Mouse (Mus musculus) right cerebral cortex, postnatal 36 days (tissue): Measurements from ENCODE around the gene Gpat3.

Source experiments
- DNase-seq, 2 experiments: peaks; one replicate each; pipeline ENCODE4 v3.0.0; 2022; ENCODE audit warnings: low spot score in 2 of 2, mixed read lengths in 1 of 2

The Gpat3 gene

GRCm38 (mm10) chr5:100845485-100845847 is at the start of gene Gpat3:
Gpat3 (plus strand) TSS chr5:100845713.
- DNase-seq: peak; percentile 5 to 7

GRCm38 (mm10) chr5:100798165-100798860 is 47.2 kb upstream of the Gpat3 start, which contains the start of the genes Helq and Mrps18c:
Helq (minus strand) TSS chr5:100798598.
Mrps18c (plus strand) TSS chr5:100798627.
- DNase-seq: peak; percentile 88 to 90

GRCm38 (mm10) chr5:100818341-100818740 is 27.2 kb upstream of the Gpat3 start:
- no peak for DNase-seq

GRCm38 (mm10) chr5:100819568-100820480 is 25.7 kb upstream of the Gpat3 start:
- DNase-seq: no peak

- peak; percentile 79 to 81 for DNase-seq
Observed at GRCm38 (mm10) chr5:100820483-100821184, 24.9 kb upstream of the Gpat3 start, which contains the start of gene Abraxas1. Abraxas1 (minus strand) TSS chr5:100820965.

- DNase-seq: no peak
Observed at GRCm38 (mm10) chr5:100821375-100821774, 24.1 kb upstream of the Gpat3 start.

- no peak for DNase-seq
Observed at GRCm38 (mm10) chr5:100822826-100823225, 22.7 kb upstream of the Gpat3 start.

- no peak for DNase-seq
Observed at GRCm38 (mm10) chr5:100825975-100826374, 19.5 kb upstream of the Gpat3 start.

GRCm38 (mm10) chr5:100826531-100826930 is 19.0 kb upstream of the Gpat3 start:
- no peak for DNase-seq

GRCm38 (mm10) chr5:100828701-100829100 is 16.8 kb upstream of the Gpat3 start:
- no peak for DNase-seq

- DNase-seq: no peak
Observed at GRCm38 (mm10) chr5:100832680-100833079, 12.8 kb upstream of the Gpat3 start.

GRCm38 (mm10) chr5:100833841-100834240 is 11.7 kb upstream of the Gpat3 start:
- no peak for DNase-seq

GRCm38 (mm10) chr5:100835862-100836538 is 9.5 kb upstream of the Gpat3 start:
- no peak for DNase-seq

GRCm38 (mm10) chr5:100837907-100838306 is 7.6 kb upstream of the Gpat3 start:
- no peak for DNase-seq

GRCm38 (mm10) chr5:100844485-100844884 is 1.0 kb upstream of the Gpat3 start:
- no peak for DNase-seq

GRCm38 (mm10) chr5:100845848-100846598 is 510 bp downstream of the Gpat3 start:
- peak; percentile 37 to 45 for DNase-seq

GRCm38 (mm10) chr5:100846599-100846920 is 1.0 kb downstream of the Gpat3 start:
- no peak for DNase-seq

- no peak for DNase-seq
Observed at GRCm38 (mm10) chr5:100847143-100847542, 1.6 kb downstream of the Gpat3 start.

GRCm38 (mm10) chr5:100853963-100854362 is 8.4 kb downstream of the Gpat3 start:
- no peak for DNase-seq

- DNase-seq: no peak
Observed at GRCm38 (mm10) chr5:100856552-100856951, 11.0 kb downstream of the Gpat3 start.
